Mouse (Mus musculus): ENCODE measurements around the gene Strn. TPM values are rescaled to one million over a fixed set of nuclear protein-coding genes. Genes with fewer than 3 reads are reported as not detected.
"Not testable (repeated sequence)": the region's sequence is repeated elsewhere in the genome, so short reads cannot be mapped to it uniquely, and the experiment has no call there.

Gene Strn
- polyA plus RNA-seq, 1 experiment from 2014 or later = 21.6 TPM

DNA sequence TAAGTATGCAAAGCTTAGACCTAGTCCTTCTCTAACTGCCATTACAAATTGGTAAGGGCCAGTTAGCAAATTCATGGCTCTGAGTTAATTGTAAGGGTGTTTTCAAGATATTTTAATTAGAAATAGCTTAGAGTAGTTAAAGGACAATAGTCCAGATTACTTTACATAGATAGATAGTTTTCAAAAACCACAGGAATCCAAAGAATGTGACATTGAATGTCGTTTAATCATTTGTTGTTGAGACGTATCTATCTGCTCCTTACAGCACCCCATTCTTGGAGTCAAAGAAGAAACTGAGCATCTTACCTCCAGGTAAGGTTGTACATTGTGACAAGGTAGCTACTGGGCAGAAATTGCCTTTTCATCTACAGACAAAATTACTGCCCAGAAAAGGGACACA, 26.7 kb downstream of the Strn start:
- 0 out of 2 replicates have a peak, but pooled peaks cover 5% of the 10 kb centered on the region for H3K36me3 ChIP-seq (ENCODE audit: control insufficient read depth, insufficient read depth, low read length)
- peaks cover 10% of the 10 kb centered on the region for H3K9me3 ChIP-seq (ENCODE audit: control insufficient read depth, low read length)
- WGBS = 60% methylated on average over 2 of the region's 2 CpGs
- H3K27me3 ChIP-seq (ENCODE audit: control insufficient read depth, insufficient read depth, low read length) = no peaks in the 10 kb centered on the region
- no peak overlapping the region for H3K4me2 ChIP-seq (ENCODE audit: low read length)
- peaks cover 2 to 8% of the 10 kb centered on the region in 2 experiments; a peak in 2 of 4 replicates for H3K4me1 ChIP-seq (ENCODE audit: control insufficient read depth in 2 of 2, insufficient read depth in 2 of 2, low read length in 2 of 2)
- ATAC-seq (ENCODE audit: insufficient number of reproducible peaks, insufficient read depth, low FRiP score, low read depth) = no peak
- no peak overlapping the region for H3K9ac ChIP-seq (ENCODE audit: low read length)
- no peak overlapping the region for H3K4me3 ChIP-seq (ENCODE audit: control insufficient read depth in 1 of 2, insufficient read depth in 1 of 2, low read depth in 1 of 2, low read length in 2 of 2)
- H3K27ac ChIP-seq (replicated peaks in 1 of 2; ENCODE audit: control insufficient read depth in 1 of 2, insufficient read depth in 1 of 2, low read depth in 2 of 2, low read length in 2 of 2) = no peak overlapping the region

DNA sequence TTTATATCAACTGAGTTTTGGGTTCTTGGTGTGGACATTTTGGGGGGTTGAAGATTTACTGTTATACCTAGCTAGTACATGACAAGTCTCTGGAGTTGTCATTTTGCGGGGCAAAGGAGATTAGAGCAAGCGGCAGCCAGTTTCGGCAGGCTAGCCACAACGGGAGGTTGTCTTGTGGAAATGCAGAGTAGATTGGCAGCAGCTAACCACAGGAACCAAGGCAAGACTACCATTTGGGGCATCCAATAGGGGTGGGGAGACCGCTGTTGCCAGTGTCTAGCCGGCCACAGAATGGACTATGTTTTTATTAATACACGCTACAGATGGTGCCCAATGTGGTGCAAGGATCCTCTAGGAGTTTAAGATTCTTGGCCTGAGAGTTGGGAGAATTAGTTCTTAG, 28.6 kb downstream of the Strn start:
- no peak overlapping the region for H3K27ac ChIP-seq (replicated peaks in 1 of 2; ENCODE audit: control insufficient read depth in 1 of 2, insufficient read depth in 1 of 2, low read depth in 2 of 2, low read length in 2 of 2)
- no peaks in the 10 kb centered on the region for H3K27me3 ChIP-seq (ENCODE audit: control insufficient read depth, insufficient read depth, low read length)
- peaks cover 17% of the 10 kb centered on the region for H3K36me3 ChIP-seq (ENCODE audit: control insufficient read depth, insufficient read depth, low read length)
- no peak for ATAC-seq (ENCODE audit: insufficient number of reproducible peaks, insufficient read depth, low FRiP score, low read depth)
- H3K9me3 ChIP-seq (ENCODE audit: control insufficient read depth, low read length) = peaks cover 11% of the 10 kb centered on the region
- no peak overlapping the region for H3K9ac ChIP-seq (ENCODE audit: low read length)
- 79% methylated on average over 7 of the region's 7 CpGs for WGBS
- H3K4me2 ChIP-seq (ENCODE audit: low read length) = no peak overlapping the region
- no peak overlapping the region for H3K4me3 ChIP-seq (ENCODE audit: control insufficient read depth in 1 of 2, insufficient read depth in 1 of 2, low read depth in 1 of 2, low read length in 2 of 2)
- peaks cover 2 to 8% of the 10 kb centered on the region in 2 experiments; a peak in 2 of 4 replicates for H3K4me1 ChIP-seq (ENCODE audit: control insufficient read depth in 2 of 2, insufficient read depth in 2 of 2, low read length in 2 of 2)

DNA sequence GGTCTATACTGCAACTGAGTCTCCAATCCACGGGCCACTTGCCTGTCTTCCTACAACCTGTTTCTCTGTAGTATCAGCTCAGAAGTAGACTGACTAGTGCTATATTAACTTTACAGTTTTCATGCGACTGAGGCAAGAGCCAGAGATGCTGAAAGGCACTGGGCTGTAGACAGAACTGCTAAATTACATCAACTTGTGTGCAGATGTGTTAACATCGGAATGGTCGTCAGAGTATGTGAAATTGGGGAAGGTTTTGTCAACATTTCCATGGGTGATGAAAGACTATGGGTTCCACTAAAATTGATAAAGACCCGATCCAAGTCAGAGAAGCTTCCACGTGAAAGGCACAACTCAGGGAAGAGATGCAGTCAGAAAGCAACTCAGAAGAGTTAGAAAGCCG, 34.0 kb downstream of the Strn start:
- Histone ChIP-seq H3K4me2 (ENCODE audit: low read length) (no peak overlapping the region), H3K36me3 (ENCODE audit: control insufficient read depth, insufficient read depth, low read length) (peaks cover 47% of the 10 kb centered on the region), H3K4me3 (ENCODE audit: control insufficient read depth in 1 of 2, insufficient read depth in 1 of 2, low read depth in 1 of 2, low read length in 2 of 2) (no peak overlapping the region), H3K27ac (replicated peaks in 1 of 2; ENCODE audit: control insufficient read depth in 1 of 2, insufficient read depth in 1 of 2, low read depth in 2 of 2, low read length in 2 of 2) (no peak overlapping the region), H3K9me3 (ENCODE audit: control insufficient read depth, low read length) (peaks cover 11% of the 10 kb centered on the region), H3K9ac (ENCODE audit: low read length) (no peak overlapping the region), H3K27me3 (ENCODE audit: control insufficient read depth, insufficient read depth, low read length) (no peaks in the 10 kb centered on the region), H3K4me1 (ENCODE audit: control insufficient read depth in 2 of 2, insufficient read depth in 2 of 2, low read length in 2 of 2) (peaks cover 0 to 4% of the 10 kb centered on the region in 2 experiments; a peak in 1 of 4 replicates)
- no peak for ATAC-seq (ENCODE audit: insufficient number of reproducible peaks, insufficient read depth, low FRiP score, low read depth)
- 83% methylated on average over 7 of the region's 7 CpGs for WGBS

DNA sequence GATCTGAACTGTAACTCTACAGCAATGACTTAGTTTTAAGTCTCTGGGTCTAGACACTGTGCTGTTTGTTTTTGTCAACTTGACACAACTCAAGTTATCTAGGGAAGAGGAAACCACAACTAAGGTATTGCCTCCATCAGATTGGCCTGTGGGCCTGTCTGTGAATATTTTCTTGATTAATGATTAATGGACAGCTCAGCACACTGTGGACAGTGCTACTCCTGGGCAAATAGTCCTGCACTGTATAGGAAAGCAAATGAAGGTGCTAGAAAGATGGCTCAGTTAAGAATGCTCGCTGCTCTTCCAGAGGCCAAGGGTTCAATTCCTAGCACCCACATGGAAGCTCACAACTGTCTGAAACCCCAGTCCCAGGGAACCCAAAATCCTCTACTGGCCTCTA, 38.0 kb downstream of the Strn start:
- Histone ChIP-seq H3K36me3 (ENCODE audit: control insufficient read depth, insufficient read depth, low read length) (peaks cover 35% of the 10 kb centered on the region), H3K4me2 (ENCODE audit: low read length) (no peak overlapping the region), H3K9ac (ENCODE audit: low read length) (no peak overlapping the region), H3K4me1 (ENCODE audit: control insufficient read depth in 2 of 2, insufficient read depth in 2 of 2, low read length in 2 of 2) (peaks cover 4 to 6% of the 10 kb centered on the region in 2 experiments; a peak in 2 of 4 replicates), H3K4me3 (ENCODE audit: control insufficient read depth in 1 of 2, insufficient read depth in 1 of 2, low read depth in 1 of 2, low read length in 2 of 2) (no peak overlapping the region), H3K9me3 (ENCODE audit: control insufficient read depth, low read length) (no peaks in the 10 kb centered on the region), H3K27ac (replicated peaks in 1 of 2; ENCODE audit: control insufficient read depth in 1 of 2, insufficient read depth in 1 of 2, low read depth in 2 of 2, low read length in 2 of 2) (no peak overlapping the region), H3K27me3 (ENCODE audit: control insufficient read depth, insufficient read depth, low read length) (no peaks in the 10 kb centered on the region)
- no peak for ATAC-seq (ENCODE audit: insufficient number of reproducible peaks, insufficient read depth, low FRiP score, low read depth)
- WGBS = 90% methylated on average over 1 of the region's 1 CpGs

DNA sequence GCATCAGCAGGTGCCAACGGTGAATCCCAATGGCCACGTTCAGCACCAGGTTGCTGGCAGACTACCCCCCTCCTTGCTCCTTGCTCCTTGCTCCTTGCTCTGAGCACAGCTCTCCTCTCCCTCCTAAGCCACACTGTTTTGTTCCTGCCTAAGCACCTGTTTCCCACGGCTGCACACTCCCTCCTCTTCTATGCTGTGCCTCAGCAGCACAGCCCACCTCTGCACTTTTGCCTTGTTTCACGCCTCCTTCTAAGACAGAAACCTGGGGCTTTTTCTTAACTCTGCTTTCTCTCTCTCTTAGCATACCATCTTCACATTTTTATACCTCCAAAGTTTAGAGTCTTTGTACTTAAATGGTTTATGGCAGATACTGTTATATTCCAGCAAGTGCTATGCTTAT, 39.5 kb downstream of the Strn start:
- H3K36me3 ChIP-seq (ENCODE audit: control insufficient read depth, insufficient read depth, low read length) = peaks cover 23% of the 10 kb centered on the region
- no peak overlapping the region for H3K4me3 ChIP-seq (ENCODE audit: control insufficient read depth in 1 of 2, insufficient read depth in 1 of 2, low read depth in 1 of 2, low read length in 2 of 2)
- H3K4me1 ChIP-seq (ENCODE audit: control insufficient read depth in 2 of 2, insufficient read depth in 2 of 2, low read length in 2 of 2) = peaks cover 3 to 6% of the 10 kb centered on the region in 2 experiments; a peak in 2 of 4 replicates
- no peak overlapping the region for H3K27ac ChIP-seq (replicated peaks in 1 of 2; ENCODE audit: control insufficient read depth in 1 of 2, insufficient read depth in 1 of 2, low read depth in 2 of 2, low read length in 2 of 2)
- WGBS = 84% methylated on average over 4 of the region's 4 CpGs
- no peaks in the 10 kb centered on the region for H3K27me3 ChIP-seq (ENCODE audit: control insufficient read depth, insufficient read depth, low read length)
- no peak overlapping the region for H3K9ac ChIP-seq (ENCODE audit: low read length)
- ATAC-seq (ENCODE audit: insufficient number of reproducible peaks, insufficient read depth, low FRiP score, low read depth) = no peak
- no peak overlapping the region for H3K4me2 ChIP-seq (ENCODE audit: low read length)
- H3K9me3 ChIP-seq (ENCODE audit: control insufficient read depth, low read length) = no peaks in the 10 kb centered on the region

DNA sequence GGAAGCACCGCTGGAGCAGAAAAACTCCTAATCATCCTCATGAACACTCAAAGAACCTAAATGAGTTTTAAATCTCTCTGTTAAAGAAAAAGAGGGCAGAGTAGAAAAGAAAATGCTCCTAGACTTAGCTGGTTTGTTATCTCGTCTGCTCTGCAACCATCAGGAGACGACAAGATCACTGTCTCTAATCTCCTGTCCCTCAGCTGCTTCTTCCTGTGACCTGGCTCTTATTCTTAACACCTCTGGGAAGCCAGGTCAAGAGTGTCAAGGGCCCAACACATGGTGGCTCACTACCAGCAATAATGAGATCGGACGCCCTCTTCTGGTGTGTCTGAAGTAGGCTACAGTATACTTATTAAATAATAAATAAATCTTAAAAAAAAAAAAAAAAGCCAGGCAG, 40.1 kb downstream of the Strn start:
- Histone ChIP-seq H3K27ac (replicated peaks in 1 of 2; ENCODE audit: control insufficient read depth in 1 of 2, insufficient read depth in 1 of 2, low read depth in 2 of 2, low read length in 2 of 2) (no peak overlapping the region), H3K36me3 (ENCODE audit: control insufficient read depth, insufficient read depth, low read length) (peaks cover 26% of the 10 kb centered on the region), H3K4me2 (ENCODE audit: low read length) (no peak overlapping the region), H3K27me3 (ENCODE audit: control insufficient read depth, insufficient read depth, low read length) (no peaks in the 10 kb centered on the region), H3K4me1 (ENCODE audit: control insufficient read depth in 2 of 2, insufficient read depth in 2 of 2, low read length in 2 of 2) (peaks cover 3 to 6% of the 10 kb centered on the region in 2 experiments; a peak in 2 of 4 replicates), H3K4me3 (ENCODE audit: control insufficient read depth in 1 of 2, insufficient read depth in 1 of 2, low read depth in 1 of 2, low read length in 2 of 2) (no peak overlapping the region), H3K9ac (ENCODE audit: low read length) (no peak overlapping the region), H3K9me3 (ENCODE audit: control insufficient read depth, low read length) (no peaks in the 10 kb centered on the region)
- no peak for ATAC-seq (ENCODE audit: insufficient number of reproducible peaks, insufficient read depth, low FRiP score, low read depth)
- WGBS = 57% methylated on average over 5 of the region's 5 CpGs

DNA sequence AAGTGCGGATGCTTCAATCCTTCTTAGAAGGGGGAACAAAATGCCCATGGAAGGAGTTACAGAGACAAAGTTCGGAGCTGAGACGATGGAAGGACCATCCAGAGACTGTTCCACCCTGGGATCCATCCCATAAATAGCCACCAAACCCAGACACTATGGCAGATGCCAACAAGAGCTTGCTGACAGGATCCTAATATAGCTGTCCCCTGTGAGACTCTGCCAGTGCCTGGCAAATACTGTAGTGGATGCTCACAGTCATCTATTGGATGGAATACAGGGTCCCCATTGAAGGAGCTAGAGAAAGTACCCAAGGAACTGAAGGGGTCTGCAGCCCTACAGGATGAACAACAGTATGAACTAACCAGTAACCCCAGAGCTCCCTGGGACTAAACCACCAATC, 47.8 kb downstream of the Strn start:
- ATAC-seq (ENCODE audit: insufficient number of reproducible peaks, insufficient read depth, low FRiP score, low read depth); H3K4me3 ChIP-seq (ENCODE audit: control insufficient read depth in 1 of 2, insufficient read depth in 1 of 2, low read depth in 1 of 2, low read length in 2 of 2); H3K9me3 ChIP-seq (ENCODE audit: control insufficient read depth, low read length); H3K4me2 ChIP-seq (ENCODE audit: low read length); H3K27ac ChIP-seq (replicated peaks in 1 of 2; ENCODE audit: control insufficient read depth in 1 of 2, insufficient read depth in 1 of 2, low read depth in 2 of 2, low read length in 2 of 2); H3K27me3 ChIP-seq (ENCODE audit: control insufficient read depth, insufficient read depth, low read length); H3K9ac ChIP-seq (ENCODE audit: low read length): not testable (repeated sequence)
- WGBS = 77% methylated on average over 3 of the region's 3 CpGs
- H3K4me1 ChIP-seq (ENCODE audit: control insufficient read depth in 2 of 2, insufficient read depth in 2 of 2, low read length in 2 of 2) = peaks cover 2 to 13% of the 10 kb centered on the region in 2 experiments; a peak in 3 of 4 replicates
- peaks cover 30% of the 10 kb centered on the region for H3K36me3 ChIP-seq (ENCODE audit: control insufficient read depth, insufficient read depth, low read length)

DNA sequence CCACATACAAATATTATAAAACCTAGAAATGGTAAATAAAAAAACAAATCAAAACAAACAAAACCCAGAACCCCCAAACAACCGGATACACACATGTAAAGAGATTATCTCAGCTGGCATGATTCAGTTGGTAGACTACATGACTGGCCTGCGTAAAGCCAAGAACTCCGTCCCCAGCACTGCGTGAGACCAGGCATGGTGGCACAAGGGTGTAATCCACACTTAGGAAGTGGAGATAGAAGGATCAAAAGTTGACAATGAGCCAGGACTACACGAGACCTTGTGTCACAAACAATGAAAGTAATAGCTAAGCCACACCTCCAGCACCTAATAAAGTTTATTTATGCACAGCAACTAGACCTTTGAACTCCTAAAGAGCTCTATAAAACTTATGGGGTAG, 49.0 kb downstream of the Strn start:
- Histone ChIP-seq H3K4me1 (ENCODE audit: control insufficient read depth in 2 of 2, insufficient read depth in 2 of 2, low read length in 2 of 2) (peaks cover 2 to 14% of the 10 kb centered on the region in 2 experiments; a peak in 3 of 4 replicates), H3K27ac (replicated peaks in 1 of 2; ENCODE audit: control insufficient read depth in 1 of 2, insufficient read depth in 1 of 2, low read depth in 2 of 2, low read length in 2 of 2) (no peak overlapping the region; a peak in 1 of 4 replicates), H3K36me3 (ENCODE audit: control insufficient read depth, insufficient read depth, low read length) (peaks cover 30% of the 10 kb centered on the region), H3K4me2 (ENCODE audit: low read length) (no peak overlapping the region), H3K4me3 (ENCODE audit: control insufficient read depth in 1 of 2, insufficient read depth in 1 of 2, low read depth in 1 of 2, low read length in 2 of 2) (no peak overlapping the region), H3K9ac (ENCODE audit: low read length) (no peak overlapping the region), H3K27me3 (ENCODE audit: control insufficient read depth, insufficient read depth, low read length) (no peaks in the 10 kb centered on the region), H3K9me3 (ENCODE audit: control insufficient read depth, low read length) (peaks cover 6% of the 10 kb centered on the region)
- WGBS = 44% methylated on average over 5 of the region's 5 CpGs
- no peak for ATAC-seq (ENCODE audit: insufficient number of reproducible peaks, insufficient read depth, low FRiP score, low read depth)

Measured in heart, embryonic 14.5 days (tissue).